Mouse (Mus musculus): ENCODE data around the gene Hist1h4a.
A peak's percentile ranks its signal among the peaks of the same experiment; 100 is the strongest.
"Not testable (repeated sequence)": the region's sequence is repeated elsewhere in the genome, so short reads cannot be mapped to it uniquely, and the experiment has no call there.

Hist1h4a gene

GRCm38 (mm10) chr13:23759251-23759771 lies 1.7 kb downstream of the Hist1h4a start:
- no peak for DNase-seq (ENCODE audit: low spot score)

DNA sequence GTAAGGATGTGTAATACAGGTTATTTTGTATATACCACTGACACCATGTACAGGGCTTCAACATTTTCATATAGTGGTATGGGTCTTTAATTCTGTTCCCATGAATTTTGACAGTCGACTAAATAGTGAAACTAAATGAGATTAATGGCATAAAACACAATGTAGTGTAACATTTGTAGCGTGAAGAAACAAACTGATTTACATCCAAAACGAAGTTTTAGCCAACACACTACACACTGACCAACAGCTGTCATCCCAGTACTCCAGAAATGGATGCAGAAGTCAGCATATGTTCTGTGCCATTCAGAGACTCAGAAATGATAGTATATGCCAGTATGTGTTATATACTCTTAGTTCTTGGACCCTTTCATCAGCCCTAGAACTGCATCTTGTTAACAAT lies 3.1 kb downstream of the Hist1h4a start:
- DNase-seq (ENCODE audit: low spot score), result no peak

DNA sequence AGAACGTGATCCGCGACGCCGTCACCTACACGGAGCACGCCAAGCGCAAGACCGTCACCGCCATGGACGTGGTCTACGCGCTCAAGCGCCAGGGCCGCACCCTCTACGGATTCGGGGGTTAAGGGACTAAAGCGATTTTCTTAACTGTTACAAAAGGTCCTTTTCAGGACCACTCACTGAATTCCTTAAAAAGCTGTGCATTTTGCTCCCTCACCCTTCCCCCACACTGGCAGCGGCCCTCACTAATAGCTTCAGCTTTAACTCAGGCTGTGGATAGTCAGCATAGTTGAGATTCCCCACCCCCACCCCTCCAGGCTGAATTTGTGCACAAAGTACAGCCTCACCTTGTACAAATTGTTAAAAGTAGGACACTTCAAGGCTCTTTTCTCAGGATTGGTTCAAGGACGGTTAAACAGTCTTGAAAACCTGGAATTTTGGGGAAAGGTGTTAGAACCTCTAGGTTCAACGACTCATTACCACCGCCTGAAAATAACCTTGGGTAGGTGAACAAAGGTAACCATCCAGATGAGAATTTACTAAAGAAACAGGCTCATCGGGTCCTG lies 3.7 kb downstream of the Hist1h4a start:
- DNase-seq (ENCODE audit: low spot score), result no peak

DNA sequence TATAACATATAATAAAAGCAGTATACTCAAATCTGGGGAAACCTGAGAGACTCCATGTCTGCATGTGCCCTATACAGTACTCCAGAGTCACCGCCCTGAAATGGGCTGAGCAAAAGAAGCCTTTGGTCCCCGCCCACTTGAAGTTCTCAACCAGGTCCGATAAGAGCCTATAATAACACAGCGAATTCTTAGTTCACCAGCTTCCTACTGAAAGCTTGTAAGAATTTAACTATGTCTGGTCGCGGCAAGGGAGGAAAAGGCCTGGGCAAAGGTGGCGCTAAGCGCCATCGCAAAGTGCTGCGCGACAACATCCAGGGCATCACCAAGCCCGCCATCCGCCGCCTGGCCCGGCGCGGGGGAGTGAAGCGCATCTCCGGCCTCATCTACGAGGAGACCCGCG lies 4.2 kb downstream of the Hist1h4a start, which contains the start of gene Hist1h4b:
Hist1h4b (plus strand) TSS at position 224 of the 400 bp plus-strand sequence.
- DNase-seq (ENCODE audit: low spot score), result no peak

- no peak for DNase-seq (ENCODE audit: low spot score)
Observed at GRCm38 (mm10) chr13:23755000-23755399, 6.0 kb downstream of the Hist1h4a start.

GRCm38 (mm10) chr13:23753314-23754078 lies 7.5 kb downstream of the Hist1h4a start:
- DNase-seq (ENCODE audit: low spot score), result no peak

- DNase-seq (ENCODE audit: low spot score), result no peak
Observed at GRCm38 (mm10) chr13:23752742-23753172, 8.3 kb downstream of the Hist1h4a start.

DNA sequence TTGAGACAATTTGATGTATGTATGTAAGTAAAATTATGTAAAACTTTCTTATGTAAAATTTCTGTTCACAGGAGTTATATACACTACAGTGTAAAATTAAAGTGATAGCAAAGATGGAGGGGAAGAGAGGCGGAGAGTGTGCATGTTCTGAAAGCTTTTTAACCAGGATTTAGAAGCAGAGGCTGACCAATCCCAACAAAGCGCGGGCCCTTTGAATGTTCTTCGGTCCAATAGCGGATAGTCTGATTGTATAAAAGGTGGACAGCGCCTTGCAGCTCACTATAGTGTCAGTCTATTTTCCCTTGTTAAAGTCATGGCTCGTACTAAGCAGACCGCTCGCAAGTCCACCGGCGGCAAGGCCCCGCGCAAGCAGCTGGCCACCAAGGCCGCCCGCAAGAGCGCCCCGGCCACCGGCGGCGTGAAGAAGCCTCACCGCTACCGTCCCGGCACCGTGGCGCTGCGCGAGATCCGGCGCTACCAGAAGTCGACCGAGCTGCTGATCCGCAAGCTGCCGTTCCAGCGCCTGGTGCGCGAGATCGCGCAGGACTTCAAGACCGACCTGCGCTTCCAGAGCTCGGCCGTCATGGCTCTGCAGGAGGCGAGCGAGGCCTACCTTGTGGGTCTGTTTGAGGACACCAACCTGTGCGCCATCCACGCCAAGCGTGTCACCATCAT lies 8.8 kb downstream of the Hist1h4a start, which contains the start of gene Hist1h3b:
Hist1h3b (plus strand) TSS at position 201 of the 675 bp plus-strand sequence.
- peak; percentile 80 for DNase-seq (ENCODE audit: low spot score)

- DNase-seq (ENCODE audit: low spot score), result no peak
Observed at GRCm38 (mm10) chr13:23751478-23751956, 9.5 kb downstream of the Hist1h4a start.

DNA sequence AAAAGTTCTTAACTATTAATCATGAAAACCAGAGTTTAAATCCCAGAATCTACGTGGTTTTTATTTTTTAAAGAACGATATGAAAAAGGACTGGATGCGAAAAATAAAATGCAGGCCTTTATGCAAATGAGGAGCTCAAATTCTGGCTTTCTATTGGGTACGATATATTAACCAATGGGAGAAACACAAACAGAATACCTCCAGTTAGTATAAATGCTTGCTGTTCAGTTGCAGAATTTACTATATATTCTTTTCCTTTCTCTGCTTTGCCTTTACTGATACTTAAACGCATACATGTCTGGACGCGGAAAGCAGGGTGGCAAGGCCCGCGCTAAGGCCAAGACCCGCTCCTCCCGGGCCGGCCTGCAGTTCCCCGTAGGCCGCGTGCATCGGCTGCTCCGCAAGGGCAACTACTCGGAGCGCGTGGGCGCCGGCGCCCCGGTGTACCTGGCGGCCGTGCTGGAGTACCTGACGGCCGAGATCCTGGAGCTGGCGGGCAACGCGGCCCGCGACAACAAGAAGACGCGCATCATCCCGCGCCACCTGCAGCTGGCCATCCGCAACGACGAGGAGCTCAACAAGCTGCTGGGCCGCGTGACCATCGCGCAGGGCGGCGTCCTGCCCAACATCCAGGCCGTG lies 10.1 kb downstream of the Hist1h4a start, which contains the start of gene Hist1h2ab:
Hist1h2ab (plus strand) TSS at position 288 of the 639 bp plus-strand sequence.
- DNase-seq (ENCODE audit: low spot score), result not testable (repeated sequence)

DNA sequence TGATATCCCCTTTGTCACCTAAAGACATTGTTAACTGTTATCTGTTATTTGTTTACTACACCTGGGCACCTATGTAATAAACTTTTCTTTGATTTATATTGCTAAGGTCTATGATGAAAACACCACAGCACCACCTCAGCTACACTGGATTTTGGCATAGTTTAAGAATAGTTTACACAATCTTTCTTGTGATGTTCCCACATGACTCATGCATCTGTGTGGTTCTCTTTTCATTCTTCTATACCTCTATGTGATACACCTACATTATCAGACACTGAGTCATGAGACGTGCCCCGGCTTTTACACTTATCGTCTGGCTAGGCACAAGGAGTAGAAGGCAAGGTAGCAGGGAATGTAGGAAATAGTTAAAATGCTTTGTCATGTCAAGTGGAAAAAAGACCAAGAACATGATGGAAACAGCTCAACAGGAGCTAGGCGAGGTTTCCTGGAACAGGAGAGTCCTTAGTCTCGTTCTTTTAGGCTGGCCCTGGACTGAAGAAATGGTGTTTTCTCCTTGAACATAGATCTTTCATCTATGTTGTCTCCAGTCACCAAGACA lies 11.4 kb downstream of the Hist1h4a start:
- no peak for DNase-seq (ENCODE audit: low spot score)

DNA sequence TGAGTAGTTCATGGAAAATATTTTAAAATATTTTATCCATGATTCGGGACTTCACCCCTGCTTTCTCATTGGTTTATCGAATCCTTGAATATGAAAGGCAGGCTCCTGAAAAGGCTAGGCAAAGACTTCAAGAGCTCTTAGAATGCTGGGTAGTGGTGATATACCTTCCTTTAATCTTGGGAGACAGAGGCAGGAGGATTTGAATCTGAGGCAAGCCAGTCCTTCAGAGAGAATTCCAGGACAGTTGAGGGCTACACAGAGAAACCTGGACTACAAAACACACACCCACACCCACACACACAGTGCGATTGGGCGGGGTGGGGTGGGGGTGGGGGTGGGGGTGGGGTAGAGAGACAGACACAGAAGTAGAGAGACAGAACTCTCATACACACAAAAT lies 13.1 kb downstream of the Hist1h4a start:
- no peak for DNase-seq (ENCODE audit: low spot score)

DNA sequence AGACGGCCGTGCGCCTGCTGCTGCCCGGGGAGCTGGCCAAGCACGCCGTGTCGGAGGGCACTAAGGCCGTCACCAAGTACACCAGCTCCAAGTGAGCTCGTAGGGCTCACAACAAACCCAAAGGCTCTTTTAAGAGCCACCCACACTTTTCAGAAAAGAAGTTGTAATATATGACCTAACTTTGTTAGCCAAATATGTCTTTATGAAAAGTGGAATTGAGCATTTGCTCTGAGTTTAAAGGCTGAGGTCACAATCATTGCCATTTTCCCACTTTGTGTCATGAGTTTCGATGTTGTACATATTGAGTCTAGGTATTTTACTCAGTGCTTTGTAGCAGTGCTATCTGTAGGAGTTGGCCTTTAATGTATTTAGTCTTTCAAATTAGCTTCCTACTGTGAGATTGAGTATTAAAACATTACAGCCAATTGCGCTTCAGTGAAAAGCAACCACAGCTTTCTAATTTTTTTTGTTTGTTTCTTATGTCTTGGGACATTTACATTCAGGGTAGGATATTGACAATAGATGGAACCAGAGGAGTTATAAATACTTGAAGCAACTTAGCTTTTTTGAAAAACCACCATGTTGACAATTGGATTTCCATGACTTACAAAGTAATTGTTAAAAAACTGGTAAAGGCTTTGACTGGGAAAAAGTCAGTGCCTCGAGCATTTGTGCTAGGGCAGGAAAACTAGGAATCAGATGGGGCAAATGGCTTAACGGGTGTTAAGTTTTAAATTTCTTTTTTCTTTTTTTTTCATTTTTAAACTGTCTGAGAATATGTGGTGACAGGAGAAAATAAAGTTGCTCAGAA lies 13.7 kb downstream of the Hist1h4a start:
- no peak for DNase-seq (ENCODE audit: low spot score)

- peak; percentile 66 for DNase-seq (ENCODE audit: low spot score)
Observed at GRCm38 (mm10) chr13:23746201-23747080, 14.6 kb downstream of the Hist1h4a start, which contains the start of gene Hist1h2bb. TSS of gene Hist1h2bb (plus strand) at chr13:23746734.

DNA sequence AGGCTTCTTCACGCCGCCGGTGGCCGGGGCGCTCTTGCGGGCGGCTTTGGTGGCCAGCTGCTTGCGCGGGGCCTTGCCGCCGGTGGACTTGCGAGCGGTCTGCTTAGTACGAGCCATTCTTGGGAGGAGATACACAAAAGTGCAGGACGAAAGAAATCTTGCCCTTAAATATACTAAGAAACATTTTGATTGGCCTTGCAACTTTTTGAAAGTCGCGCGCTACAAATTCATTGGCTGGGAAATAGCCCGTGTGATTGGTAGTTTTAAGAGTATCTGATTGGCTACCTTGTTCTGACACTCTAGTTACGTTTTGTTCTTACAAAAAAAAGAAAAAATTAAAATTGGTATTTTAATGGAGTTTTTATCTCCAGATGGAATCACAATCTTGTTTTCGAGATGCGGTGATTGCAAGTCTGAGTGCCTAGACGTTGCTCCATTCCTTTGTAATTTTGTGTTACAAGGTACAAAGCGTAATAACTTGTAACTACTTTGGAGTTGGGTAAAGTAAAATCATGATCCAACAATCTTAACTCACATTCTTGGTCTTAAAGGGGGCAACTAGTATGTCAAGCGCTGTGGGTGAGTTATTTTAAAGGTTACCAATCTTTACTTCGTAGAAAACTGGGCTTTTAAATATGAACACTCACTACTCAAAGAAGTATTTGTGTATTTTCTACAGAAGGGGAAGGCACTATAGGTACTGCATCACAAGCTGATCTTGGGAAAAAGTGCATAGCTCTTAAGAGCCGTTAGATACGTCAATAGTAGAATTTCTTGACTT lies 15.5 kb downstream of the Hist1h4a start, which contains the start of gene Hist1h3c:
Hist1h3c (minus strand) TSS at position 222 of the 781 bp plus-strand sequence.
- DNase-seq (ENCODE audit: low spot score), result no peak

- no peak for DNase-seq (ENCODE audit: low spot score)
Observed at GRCm38 (mm10) chr13:23744421-23745380, 16.3 kb downstream of the Hist1h4a start.

GRCm38 (mm10) chr13:23743963-23744362 lies 17.1 kb downstream of the Hist1h4a start:
- no peak for DNase-seq (ENCODE audit: low spot score)

Measured in ovary, postnatal 10 days (tissue).